Mouse (Mus musculus) liver, embryonic 11.5 days (tissue): Measurements from ENCODE around the gene Cdc40. TPM values are rescaled to one million over a fixed set of nuclear protein-coding genes. Genes with fewer than 3 reads are reported as not detected.

Source experiments
- ATAC-seq: fragments of 200-750 bp; cut with Nextera tagmentation; replicated peaks from 2 replicates; pipeline ENCODE4 v1.8.0; 2017; ENCODE audit warnings: moderate number of reproducible peaks, mild to moderate bottlenecking, moderate TSS enrichment, moderate library complexity; ENCODE audit not compliant: low FRiP score
- DNase-seq: peaks from one replicate; pipeline ENCODE4 v3.0.0-alpha.2; 2017; ENCODE audit warnings: low spot score
- H3K27ac ChIP-seq: fragments of 300-500 bp; sonication (generic); 2 replicates; pipeline ENCODE4 v1.5.1; 2014; ENCODE audit warnings: mild to moderate bottlenecking, low read depth, low read length, control low read depth
- H3K27me3 ChIP-seq: fragments of 300-500 bp; sonication (generic); replicated peaks from 2 replicates; pipeline ENCODE4 v1.6.1; 2014; ENCODE audit warnings: low read length, mixed read lengths; ENCODE audit not compliant: control insufficient read depth, insufficient read depth
- H3K36me3 ChIP-seq: fragments of 300-500 bp; sonication (generic); 2 replicates; pipeline ENCODE4 v1.6.1; 2014; ENCODE audit warnings: mild to moderate bottlenecking, low read length, moderate library complexity, mixed read lengths; ENCODE audit not compliant: control insufficient read depth, insufficient read depth
- H3K4me1 ChIP-seq: fragments of 300-500 bp; sonication (generic); replicated peaks from 2 replicates; pipeline ENCODE4 v1.6.1; 2014; ENCODE audit warnings: low read length, mixed read lengths; ENCODE audit not compliant: control insufficient read depth, insufficient read depth
- H3K4me2 ChIP-seq: fragments of 300-500 bp; sonication (generic); 2 replicates; pipeline ENCODE4 v1.6.1; 2014; ENCODE audit warnings: mild to moderate bottlenecking, control low read depth, moderate library complexity
- H3K4me3 ChIP-seq: fragments of 300-500 bp; sonication (generic); 2 replicates; pipeline ENCODE4 v1.5.1; 2014; ENCODE audit warnings: low read depth, low read length, control low read depth
- H3K9ac ChIP-seq: fragments of 300-500 bp; sonication (generic); 2 replicates; pipeline ENCODE4 v1.6.1; 2014; ENCODE audit warnings: low read depth, low read length, control low read depth
- H3K9me3 ChIP-seq: fragments of 300-500 bp; sonication (generic); 2 replicates; pipeline ENCODE4 v1.6.1; 2016; ENCODE audit warnings: low read length, inconsistent platforms, mixed read lengths; ENCODE audit not compliant: control insufficient read depth
- WGBS: fragments of 180-500 bp; shearing (Covaris S2); extraction: QIAGEN DNeasy Blood & Tissue Kit; methylation state at CpG from one replicate; pipeline ENCODE4 v1.1.7; 2014; 5-methylcytosine and 5-hydroxymethylcytosine counted together
- polyA plus RNA-seq: library from polyadenylated mRNA; unstranded; fragments of >200 nt; fragmentation: Nextera tagmentation; extraction: Ambion mirVana; gene quantifications from 2 replicates; pipeline ENCODE4 v1.2.1, GENCODE M21; 2014

Cdc40 gene
- polyA plus RNA-seq, 1 experiment from 2014 or later, result 33.8 TPM

DNA sequence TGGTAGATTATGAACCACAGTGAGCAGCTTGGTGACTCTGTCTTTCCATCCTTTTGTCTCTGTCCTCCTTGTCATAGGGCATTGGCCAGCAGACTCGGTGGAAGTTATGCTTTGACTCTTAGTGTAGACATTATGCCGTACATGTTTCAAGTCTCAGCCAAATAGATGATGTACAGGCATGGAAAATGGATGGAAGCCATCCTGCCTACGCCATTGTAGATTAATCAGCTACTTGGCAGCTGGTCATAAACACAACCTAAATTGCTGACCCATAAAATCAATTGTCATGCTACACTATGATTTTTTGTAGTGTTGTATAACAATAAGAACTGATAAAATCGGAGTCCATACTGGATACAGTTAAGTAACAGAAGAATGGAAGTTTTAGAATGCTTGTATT is 18.7 kb upstream of the Cdc40 start:
- Histone ChIP-seq H3K4me1 (no peaks in the 10 kb centered on the region), H3K9me3 (no peaks in the 10 kb centered on the region), H3K27me3 (no peaks in the 10 kb centered on the region), H3K27ac (no peak overlapping the region), H3K4me2 (no peak overlapping the region), H3K9ac (no peak overlapping the region), H3K4me3 (no peak overlapping the region), H3K36me3 (no peaks in the 10 kb centered on the region)
- ATAC-seq (no peak), DNase-seq (no peak)
- WGBS, result 81% methylated on average over 4 of the region's 4 CpGs

DNA sequence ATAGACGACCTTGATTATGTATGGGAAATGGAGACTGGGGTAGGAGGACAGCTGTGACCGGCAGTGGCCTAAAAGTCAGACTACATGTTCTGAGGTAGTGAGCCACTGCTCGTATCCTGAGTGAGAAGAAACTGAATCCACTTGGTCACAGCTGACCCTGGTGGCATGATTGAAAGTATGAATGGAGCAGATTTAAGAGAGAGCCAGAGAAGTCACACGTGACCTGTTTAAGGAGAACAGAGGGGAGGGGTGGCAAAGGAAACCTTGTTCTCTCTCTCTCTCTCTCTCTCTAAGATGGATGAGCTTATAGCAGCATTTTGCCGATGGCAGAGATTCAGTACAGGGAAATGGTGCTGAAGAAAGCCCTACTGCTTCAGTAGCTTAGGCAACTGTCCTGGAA is 13.5 kb upstream of the Cdc40 start:
- no peak overlapping the region for H3K4me3 ChIP-seq
- no peaks in the 10 kb centered on the region for H3K9me3 ChIP-seq
- H3K27me3 ChIP-seq, result no peaks in the 10 kb centered on the region
- H3K9ac ChIP-seq, result no peak overlapping the region
- WGBS, result 73% methylated on average over 5 of the region's 5 CpGs
- DNase-seq (no peak), ATAC-seq (no peak)
- no peaks in the 10 kb centered on the region for H3K36me3 ChIP-seq
- no peak overlapping the region for H3K27ac ChIP-seq
- H3K4me2 ChIP-seq, result no peak overlapping the region
- no peaks in the 10 kb centered on the region for H3K4me1 ChIP-seq

DNA sequence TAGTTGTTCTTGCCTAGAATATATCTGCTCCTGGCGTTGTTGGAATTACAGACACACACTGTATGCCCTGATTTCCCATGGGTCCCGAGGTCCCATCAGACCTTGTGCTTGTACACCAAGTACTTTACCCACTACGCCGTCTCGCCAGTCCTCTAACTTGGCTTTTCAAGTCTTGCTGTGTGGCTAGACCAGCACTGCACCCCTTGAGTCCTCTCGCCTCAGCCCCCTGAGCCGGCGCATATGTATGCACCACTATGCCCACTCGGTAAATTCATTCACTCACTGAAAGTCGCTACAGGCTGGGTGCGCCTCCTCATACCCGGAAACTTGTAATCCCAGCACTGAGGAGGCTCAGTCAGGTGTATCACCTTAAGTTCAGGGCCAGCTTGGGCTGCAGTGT is 12.7 kb upstream of the Cdc40 start:
- Histone ChIP-seq H3K9me3 (no peaks in the 10 kb centered on the region), H3K36me3 (no peaks in the 10 kb centered on the region), H3K4me1 (no peaks in the 10 kb centered on the region), H3K9ac (no peak overlapping the region), H3K27ac (no peak overlapping the region), H3K4me3 (no peak overlapping the region), H3K4me2 (no peak overlapping the region), H3K27me3 (no peaks in the 10 kb centered on the region)
- 91% methylated on average over 12 of the region's 12 CpGs for WGBS
- ATAC-seq (no peak), DNase-seq (no peak)

DNA sequence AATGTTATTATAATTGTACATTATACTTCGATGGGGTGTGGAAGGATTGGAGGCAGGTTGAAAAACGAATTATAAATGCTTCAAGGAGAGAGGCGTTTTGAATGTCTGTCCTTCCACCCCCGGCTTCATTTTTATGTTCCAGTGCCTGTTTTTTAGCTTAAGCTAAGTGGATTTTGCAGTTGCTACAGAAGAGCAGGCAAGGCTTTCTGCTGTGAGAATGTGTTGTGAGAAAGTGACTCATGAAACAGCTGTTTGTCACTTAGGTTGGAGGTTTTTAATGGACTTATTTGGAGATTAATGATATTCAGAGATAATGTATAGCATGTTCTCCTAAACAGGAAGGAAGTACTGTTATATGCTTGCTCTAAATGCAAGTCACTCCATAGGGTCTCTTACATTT is 6.0 kb upstream of the Cdc40 start:
- DNase-seq (no peak), ATAC-seq (no peak)
- no peaks in the 10 kb centered on the region for H3K27me3 ChIP-seq
- WGBS, result 76% methylated on average over 4 of the region's 4 CpGs
- H3K36me3 ChIP-seq, result no peaks in the 10 kb centered on the region
- H3K9me3 ChIP-seq, result no peaks in the 10 kb centered on the region
- no peak overlapping the region for H3K27ac ChIP-seq
- no peak overlapping the region for H3K4me2 ChIP-seq
- no peak overlapping the region for H3K4me3 ChIP-seq
- no peaks in the 10 kb centered on the region; the same call in 1 of the 2 replicates for H3K4me1 ChIP-seq
- no peak overlapping the region for H3K9ac ChIP-seq

DNA sequence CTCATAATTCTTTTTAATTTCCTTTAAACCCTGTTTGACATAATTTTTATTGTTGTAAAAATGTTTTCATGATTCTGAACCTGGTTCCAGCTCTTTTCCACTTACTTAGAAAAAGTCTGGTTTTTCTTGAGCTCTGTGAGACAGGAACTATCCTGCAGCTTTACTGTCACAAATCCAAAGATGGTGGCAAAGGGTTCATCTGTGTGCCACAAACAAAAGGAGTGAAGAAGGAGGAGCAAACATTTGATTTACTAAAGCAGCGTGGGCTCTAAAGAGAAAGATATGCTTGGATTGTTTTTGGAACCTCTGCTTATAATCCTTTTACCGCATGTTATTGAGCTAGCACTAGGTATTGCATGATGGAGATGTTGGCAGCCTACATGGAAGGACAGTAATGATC is 4.2 kb upstream of the Cdc40 start:
- DNase-seq (no peak), ATAC-seq (no peak)
- 83% methylated on average over 2 of the region's 2 CpGs for WGBS
- Histone ChIP-seq H3K9ac (no peak overlapping the region), H3K36me3 (no peaks in the 10 kb centered on the region), H3K4me1 (no peaks in the 10 kb centered on the region; the same call in 1 of the 2 replicates), H3K4me2 (no peak overlapping the region), H3K27ac (no peak overlapping the region), H3K9me3 (no peaks in the 10 kb centered on the region), H3K4me3 (no peak overlapping the region), H3K27me3 (no peaks in the 10 kb centered on the region)

DNA sequence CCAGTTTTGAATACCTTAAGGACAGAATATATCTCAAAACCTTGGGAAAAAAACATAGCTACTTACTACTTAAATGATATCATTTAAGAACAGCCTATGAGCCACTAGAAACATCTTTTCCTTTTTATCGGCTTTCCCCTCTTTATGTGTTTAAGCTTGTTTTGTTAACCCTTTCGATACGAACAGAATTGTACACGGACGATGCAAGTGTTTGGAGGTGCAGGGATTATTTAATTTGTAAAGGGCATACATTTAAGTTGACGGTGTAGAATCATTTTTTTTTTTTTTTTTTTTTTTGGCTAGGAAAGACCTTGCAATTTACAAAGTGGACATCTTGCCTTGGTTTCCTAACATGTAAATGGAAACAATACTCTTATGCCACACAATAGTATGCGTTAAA is 2.3 kb upstream of the Cdc40 start:
- no peak overlapping the region for H3K4me3 ChIP-seq
- no peaks in the 10 kb centered on the region for H3K9me3 ChIP-seq
- no peak overlapping the region for H3K27ac ChIP-seq
- peaks cover 2% of the 10 kb centered on the region; the same call in 1 of the 2 replicates for H3K4me1 ChIP-seq
- no peak overlapping the region for H3K9ac ChIP-seq
- no peak overlapping the region for H3K4me2 ChIP-seq
- DNase-seq (no peak), ATAC-seq (no peak)
- no peaks in the 10 kb centered on the region for H3K36me3 ChIP-seq
- H3K27me3 ChIP-seq, result no peaks in the 10 kb centered on the region
- 84% methylated on average over 7 of the region's 7 CpGs for WGBS

DNA sequence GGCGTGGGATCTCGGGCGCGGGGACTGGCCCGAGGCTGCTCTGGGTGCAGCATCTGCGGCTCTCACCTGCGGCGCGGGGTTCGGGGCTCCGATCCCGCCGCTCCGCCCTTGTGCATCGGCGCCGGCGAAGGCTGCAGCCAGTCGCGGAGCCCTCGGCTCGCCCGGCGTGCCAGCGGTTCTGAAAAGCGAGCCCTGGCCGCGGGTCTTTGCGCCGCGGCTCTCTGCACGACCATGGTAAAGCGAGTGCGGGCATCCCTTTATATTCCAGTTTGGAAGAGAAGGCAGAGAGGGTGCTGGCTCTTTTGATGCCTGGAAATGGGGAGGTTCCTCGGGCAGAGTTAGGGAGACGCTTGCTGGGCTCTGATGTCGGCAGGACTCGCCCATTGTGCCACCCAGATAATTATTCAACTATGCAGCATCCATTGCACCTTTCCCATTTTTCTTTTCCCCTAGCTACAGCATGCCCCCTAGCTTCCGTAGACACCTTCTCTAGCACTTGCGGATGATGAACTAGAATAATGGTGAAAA is 1.2 kb upstream of the Cdc40 start:
- no peaks in the 10 kb centered on the region for H3K36me3 ChIP-seq
- H3K9me3 ChIP-seq, result no peaks in the 10 kb centered on the region
- H3K4me2 ChIP-seq, result peak overlapping the region; percentile 99
- ATAC-seq (0 out of 2 replicates have a peak, but pooled peaks have one; percentile 8), DNase-seq (peak; percentile 59)
- peak overlapping the region; percentile 95 for H3K4me3 ChIP-seq
- H3K27me3 ChIP-seq, result no peaks in the 10 kb centered on the region
- H3K4me1 ChIP-seq, result peaks cover 2% of the 10 kb centered on the region; the same call in 1 of the 2 replicates
- under 1% methylated on average over 33 of the region's 40 CpGs for WGBS
- peak overlapping the region; percentile 80 for H3K27ac ChIP-seq
- H3K9ac ChIP-seq, result peak overlapping the region; percentile 77

DNA sequence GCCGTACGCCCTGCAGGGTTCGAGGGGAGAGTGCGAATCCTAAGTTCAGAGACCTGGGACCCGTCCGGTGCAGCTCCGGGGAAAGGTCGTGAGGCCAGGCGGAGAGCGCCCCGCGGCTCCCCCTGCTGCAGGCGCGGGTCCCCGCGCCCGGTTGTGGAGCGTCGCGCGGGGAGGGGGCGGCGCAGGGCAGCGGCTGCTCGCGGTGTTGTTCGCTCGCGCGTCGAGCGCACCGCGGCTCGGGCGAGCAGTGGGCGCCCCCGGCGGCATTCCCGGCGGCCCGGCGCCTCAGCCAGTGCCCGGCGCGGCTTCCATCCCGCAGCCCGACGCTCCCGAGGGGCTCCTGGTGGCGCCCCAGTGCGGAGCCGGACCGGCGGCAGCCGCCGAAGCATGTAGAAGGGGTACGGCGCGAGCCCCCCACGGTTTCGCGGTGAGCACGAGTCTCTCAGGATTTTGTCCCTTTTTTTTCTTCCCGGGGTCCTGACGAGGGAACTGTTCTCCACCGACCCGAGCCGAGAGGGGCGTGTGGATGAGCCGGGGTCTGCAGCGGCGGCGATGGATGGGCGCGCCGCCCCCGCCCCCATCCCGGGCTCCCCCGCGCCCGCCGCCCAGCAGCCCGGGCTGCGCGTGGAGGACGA is 650 bp upstream of the Cdc40 start:
- H3K9ac ChIP-seq, result peak overlapping the region; percentile 77
- ATAC-seq, result peak; percentile 73
- H3K27ac ChIP-seq, result peak overlapping the region; percentile 80
- no peak for DNase-seq
- no peaks in the 10 kb centered on the region for H3K36me3 ChIP-seq
- under 1% methylated on average over 72 of the region's 87 CpGs for WGBS
- H3K4me2 ChIP-seq, result peak overlapping the region; percentile 99
- H3K9me3 ChIP-seq, result no peaks in the 10 kb centered on the region
- peaks cover 2% of the 10 kb centered on the region; the same call in 1 of the 2 replicates for H3K4me1 ChIP-seq
- no peaks in the 10 kb centered on the region for H3K27me3 ChIP-seq
- H3K4me3 ChIP-seq, result peak overlapping the region; percentile 95

DNA sequence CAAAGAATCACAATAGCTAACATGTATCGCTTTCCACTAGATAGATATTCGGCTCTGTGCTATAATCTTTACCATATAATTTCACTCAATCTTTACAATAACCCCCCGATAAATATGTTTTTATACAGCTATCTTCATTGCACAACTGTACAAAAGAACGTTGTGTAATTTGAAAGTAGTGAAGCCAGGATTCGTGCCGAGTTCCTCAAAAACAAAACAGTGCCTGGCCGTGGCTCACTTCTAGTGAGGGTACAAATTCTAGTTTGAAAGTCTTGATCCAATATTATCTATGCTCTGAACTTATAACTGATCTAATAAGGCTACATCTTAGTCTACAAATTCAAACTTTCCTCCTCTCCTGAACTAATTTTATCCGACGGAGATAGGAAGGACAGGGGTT is 778 bp downstream of the Cdc40 start:
- 14% methylated on average over 9 of the region's 9 CpGs for WGBS
- ATAC-seq (no peak), DNase-seq (no peak)
- Histone ChIP-seq H3K4me2 (peak overlapping the region; percentile 99), H3K27ac (peak overlapping the region; percentile 71), H3K4me1 (peaks cover 2% of the 10 kb centered on the region; the same call in 1 of the 2 replicates), H3K9me3 (no peaks in the 10 kb centered on the region), H3K36me3 (no peaks in the 10 kb centered on the region), H3K27me3 (no peaks in the 10 kb centered on the region), H3K9ac (peak overlapping the region; percentile 92), H3K4me3 (peak overlapping the region; percentile 95)
